Mouse (Mus musculus): Measurements from ENCODE around the gene Lars2. TPM values are rescaled to one million over a fixed set of nuclear protein-coding genes. Genes with fewer than 3 reads are reported as not detected.

The Lars2 gene
- polyA plus RNA-seq, 1 experiment from 2014 or later = 989 TPM

DNA sequence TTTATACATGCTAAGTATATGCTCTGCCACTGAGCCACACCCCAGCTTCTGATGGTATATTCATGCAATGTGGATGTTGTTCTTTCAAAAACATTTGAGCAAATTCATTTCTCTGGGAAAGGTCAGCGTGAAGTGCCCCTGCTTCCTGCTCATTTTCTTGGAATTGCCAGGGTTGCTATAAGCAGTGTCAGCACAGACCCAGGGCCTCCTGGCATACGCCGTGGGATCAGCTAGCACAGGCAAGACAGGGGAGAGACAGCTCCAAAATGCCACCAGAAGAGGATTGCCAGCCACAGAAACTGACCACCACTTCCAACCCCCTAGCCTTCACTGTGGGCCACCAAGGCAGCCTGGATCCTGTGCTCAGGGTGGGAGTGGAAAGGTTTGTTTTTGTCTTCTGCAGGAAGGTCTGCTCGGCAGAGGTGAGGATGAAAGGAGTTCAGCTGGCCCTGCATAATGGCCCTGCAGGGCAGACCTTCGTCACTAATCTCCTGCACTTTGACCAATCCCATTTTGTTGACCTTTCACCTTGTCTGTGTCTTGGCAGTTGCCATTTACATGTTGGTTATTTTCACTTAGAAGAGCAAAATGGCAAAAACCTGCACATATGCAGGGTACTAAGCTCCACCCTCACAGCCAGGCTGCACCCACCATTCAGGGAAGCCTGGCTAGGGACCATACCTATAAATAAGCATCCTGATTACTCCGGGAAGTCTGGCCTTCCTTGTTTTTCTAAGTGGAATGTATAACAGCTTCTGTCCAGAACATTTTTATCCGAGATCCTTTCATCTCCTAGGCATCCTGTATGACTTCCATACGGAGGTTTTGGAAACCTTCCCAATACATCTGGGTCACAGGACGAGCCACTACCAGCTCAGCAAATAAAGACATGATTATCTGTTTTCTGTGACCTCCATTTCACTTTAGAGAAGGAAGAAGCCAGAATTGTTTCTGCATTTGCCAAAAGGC lies 90.2 kb downstream of the Lars2 start:
- Histone ChIP-seq H3K9ac (no peak overlapping the region), H3K4me3 (no peak overlapping the region), H3K36me3 (peaks cover 14% of the 10 kb centered on the region; the same call in 1 of the 2 replicates), H3K27me3 (no peaks in the 10 kb centered on the region), H3K9me3 (peaks cover 3% of the 10 kb centered on the region; the same call in 1 of the 2 replicates), H3K27ac (peak overlapping the region; percentile 84), H3K4me2 (no peak overlapping the region), H3K4me1 (peaks cover 14% of the 10 kb centered on the region)
- peak; percentile 40; the same call in 1 of the 2 replicates for ATAC-seq (ENCODE audit: borderline replicate concordance, extremely low read depth, low FRiP score, low TSS enrichment)
- WGBS = 39% methylated on average over 9 of the region's 9 CpGs

DNA sequence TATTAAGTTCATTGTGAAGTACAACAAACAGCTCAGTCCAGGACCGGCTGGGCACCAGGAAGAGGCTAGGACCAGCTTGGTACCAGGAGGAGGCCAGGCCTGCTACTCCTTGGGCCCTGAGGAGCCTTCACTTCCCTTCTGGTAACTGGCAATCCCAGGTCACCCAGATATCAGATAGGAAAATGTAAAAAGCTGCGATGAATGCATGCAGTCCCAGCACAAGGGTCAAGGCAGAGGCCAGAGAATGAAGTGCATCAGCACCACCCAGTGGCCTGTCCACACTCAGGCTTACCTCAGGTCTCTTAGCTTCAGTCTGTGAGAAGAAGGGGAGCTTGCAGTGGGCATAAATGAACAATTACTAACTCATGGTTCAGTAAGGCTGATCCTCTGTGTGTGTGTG lies 90.9 kb downstream of the Lars2 start:
- Histone ChIP-seq H3K36me3 (peaks cover 14% of the 10 kb centered on the region; the same call in 1 of the 2 replicates), H3K4me1 (peaks cover 14% of the 10 kb centered on the region), H3K27ac (peak overlapping the region; percentile 84), H3K4me3 (no peak overlapping the region), H3K27me3 (no peaks in the 10 kb centered on the region), H3K9ac (no peak overlapping the region), H3K4me2 (no peak overlapping the region), H3K9me3 (peaks cover 3% of the 10 kb centered on the region; the same call in 1 of the 2 replicates)
- 22% methylated on average over 2 of the region's 2 CpGs for WGBS
- no peak for ATAC-seq (ENCODE audit: borderline replicate concordance, extremely low read depth, low FRiP score, low TSS enrichment)

DNA sequence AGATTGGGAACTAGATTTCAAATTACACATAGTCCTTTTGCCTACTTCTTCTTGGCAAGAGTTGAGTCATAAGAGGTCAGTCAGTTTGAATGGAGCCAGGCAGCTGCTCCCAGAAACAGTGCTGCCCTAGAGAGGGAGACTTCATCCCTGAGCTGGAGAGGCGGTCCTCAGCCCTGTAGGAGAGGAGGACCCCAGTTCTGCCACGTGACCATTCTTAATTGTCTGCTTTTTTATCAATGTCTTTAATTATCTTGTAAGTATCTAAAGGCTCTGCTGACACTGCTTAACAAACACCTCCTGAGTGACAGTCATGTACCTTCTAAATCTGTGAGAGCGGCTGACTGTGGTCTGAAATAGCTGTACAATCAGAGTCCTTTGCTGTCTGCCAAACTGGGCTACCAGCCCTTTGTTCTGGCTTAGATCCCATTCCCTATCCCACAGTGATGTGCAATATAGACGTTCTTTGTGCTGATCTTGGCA lies 100.5 kb downstream of the Lars2 start:
- Histone ChIP-seq H3K27ac (no peak overlapping the region), H3K4me2 (no peak overlapping the region), H3K27me3 (no peaks in the 10 kb centered on the region), H3K4me3 (no peak overlapping the region), H3K4me1 (no peaks in the 10 kb centered on the region), H3K36me3 (no peaks in the 10 kb centered on the region), H3K9ac (no peak overlapping the region), H3K9me3 (no peaks in the 10 kb centered on the region)
- ATAC-seq (ENCODE audit: borderline replicate concordance, extremely low read depth, low FRiP score, low TSS enrichment) = no peak
- 62% methylated on average over 4 of the region's 4 CpGs for WGBS

DNA sequence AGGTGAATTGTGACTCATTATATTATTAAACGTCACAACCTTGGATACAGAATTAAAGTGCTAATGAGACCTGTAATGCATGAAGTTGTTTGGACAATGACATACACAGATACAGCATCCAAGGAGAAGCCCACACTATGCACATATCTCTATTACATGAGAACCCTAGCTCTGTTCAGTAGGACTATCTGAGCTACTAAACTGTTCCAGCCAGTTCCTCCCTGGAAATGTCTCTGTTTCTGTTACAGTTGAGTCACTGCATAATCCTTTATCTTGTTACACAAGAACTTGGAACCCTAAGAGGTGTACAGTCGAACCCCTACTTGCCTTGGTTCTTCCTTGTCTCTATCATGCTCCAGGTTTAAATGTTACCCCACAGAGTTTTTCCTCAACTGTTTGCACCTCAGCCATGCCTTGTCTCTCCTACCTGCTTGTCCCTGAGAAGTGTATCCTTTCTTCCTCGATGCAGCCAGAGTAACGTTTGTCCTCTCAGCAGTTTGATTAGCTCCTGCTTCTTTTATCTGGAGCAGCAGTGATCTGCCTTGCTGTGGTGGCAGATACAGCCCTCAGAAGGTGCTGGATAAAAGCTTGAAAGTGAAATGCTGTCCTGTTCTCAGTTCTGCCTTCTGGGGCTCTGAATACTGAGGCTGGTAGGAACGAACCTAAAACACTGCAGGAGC lies 101.8 kb downstream of the Lars2 start:
- H3K9me3 ChIP-seq = no peaks in the 10 kb centered on the region
- H3K9ac ChIP-seq = no peak overlapping the region
- no peaks in the 10 kb centered on the region for H3K36me3 ChIP-seq
- no peak overlapping the region for H3K4me3 ChIP-seq
- H3K4me2 ChIP-seq = no peak overlapping the region
- no peaks in the 10 kb centered on the region for H3K27me3 ChIP-seq
- H3K4me1 ChIP-seq = no peaks in the 10 kb centered on the region
- no peak for ATAC-seq (ENCODE audit: borderline replicate concordance, extremely low read depth, low FRiP score, low TSS enrichment)
- WGBS = 51% methylated on average over 5 of the region's 5 CpGs
- no peak overlapping the region for H3K27ac ChIP-seq

DNA sequence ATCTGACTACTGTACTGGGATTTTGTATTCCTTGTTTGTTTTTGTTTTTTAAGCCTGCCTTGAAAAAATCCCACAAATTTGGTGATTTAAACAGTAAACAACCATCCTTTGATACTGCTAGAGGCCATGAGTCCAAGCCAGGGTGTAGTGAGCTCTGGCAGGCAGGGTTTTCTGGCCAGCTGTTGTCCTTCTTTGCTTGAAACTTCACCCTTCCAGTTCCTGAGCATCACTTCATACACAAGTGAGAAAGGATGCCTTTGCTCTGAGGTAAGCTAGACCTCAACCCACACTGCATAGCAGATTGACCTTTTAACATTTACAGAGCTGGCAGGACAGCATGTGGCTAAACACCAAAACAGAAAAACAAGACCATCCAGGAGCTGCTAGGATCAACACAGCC lies 102.4 kb downstream of the Lars2 start:
- H3K4me3 ChIP-seq = no peak overlapping the region
- no peak overlapping the region for H3K27ac ChIP-seq
- no peak for ATAC-seq (ENCODE audit: borderline replicate concordance, extremely low read depth, low FRiP score, low TSS enrichment)
- no peak overlapping the region for H3K4me2 ChIP-seq
- H3K27me3 ChIP-seq = no peaks in the 10 kb centered on the region
- no peaks in the 10 kb centered on the region for H3K36me3 ChIP-seq
- H3K9ac ChIP-seq = no peak overlapping the region
- no peaks in the 10 kb centered on the region for H3K9me3 ChIP-seq
- no peaks in the 10 kb centered on the region for H3K4me1 ChIP-seq

DNA sequence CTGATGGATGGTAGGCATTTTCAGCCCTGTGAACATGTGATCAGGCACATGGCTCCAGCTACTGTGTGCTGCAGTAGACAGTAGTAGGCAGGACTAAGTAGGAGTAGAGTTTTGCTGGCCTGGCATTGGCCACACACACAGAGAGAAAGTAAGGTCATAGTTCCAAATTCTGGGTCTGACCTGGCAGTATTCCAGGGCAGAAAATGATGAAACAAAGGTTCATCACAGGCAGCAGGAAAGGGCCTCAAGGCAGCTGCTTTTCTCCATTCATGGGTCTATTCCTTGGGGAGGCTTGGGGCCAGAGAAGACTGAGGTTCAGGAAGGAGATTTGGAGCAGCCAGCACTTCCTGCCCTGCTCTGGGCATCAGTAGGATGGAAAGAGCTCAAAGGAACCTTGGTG lies 106.7 kb downstream of the Lars2 start:
- no peak for ATAC-seq (ENCODE audit: borderline replicate concordance, extremely low read depth, low FRiP score, low TSS enrichment)
- Histone ChIP-seq H3K4me3 (no peak overlapping the region), H3K27ac (no peak overlapping the region)

DNA sequence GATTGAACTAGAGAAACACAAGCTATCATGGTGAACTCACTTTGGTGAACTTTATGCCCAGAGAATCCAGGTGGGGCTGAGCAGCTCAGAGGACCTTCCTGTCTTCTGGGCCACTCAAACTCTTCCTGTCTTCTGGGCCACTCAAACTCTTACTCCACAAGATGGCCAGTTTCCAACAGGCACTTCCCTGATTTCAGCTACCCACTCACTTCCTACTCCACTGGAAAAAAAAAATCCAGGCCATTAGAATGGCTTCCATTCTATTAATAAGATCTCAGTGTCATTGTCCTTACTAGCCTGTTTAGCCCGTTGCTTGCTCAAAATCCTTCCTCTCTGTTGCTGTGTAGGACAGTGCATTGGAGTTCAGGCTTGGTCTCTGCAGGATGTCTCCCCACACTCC lies 108.8 kb downstream of the Lars2 start:
- Histone ChIP-seq H3K9ac (no peak overlapping the region), H3K9me3 (no peaks in the 10 kb centered on the region), H3K4me3 (no peak overlapping the region), H3K4me2 (no peak overlapping the region), H3K27ac (peak overlapping the region; percentile 42), H3K36me3 (no peaks in the 10 kb centered on the region), H3K27me3 (no peaks in the 10 kb centered on the region), H3K4me1 (peaks cover 22% of the 10 kb centered on the region)
- WGBS = 76% methylated on average over 1 of the region's 1 CpGs
- ATAC-seq (ENCODE audit: borderline replicate concordance, extremely low read depth, low FRiP score, low TSS enrichment) = no peak

More for the DNA sequence above, 106.7 kb downstream of the Lars2 start:
- Histone ChIP-seq H3K9ac (no peak overlapping the region), H3K9me3 (no peaks in the 10 kb centered on the region), H3K36me3 (no peaks in the 10 kb centered on the region), H3K27me3 (no peaks in the 10 kb centered on the region), H3K4me2 (no peak overlapping the region), H3K4me1 (0 out of 2 replicates have a peak, but pooled peaks cover 7% of the 10 kb centered on the region)

DNA sequence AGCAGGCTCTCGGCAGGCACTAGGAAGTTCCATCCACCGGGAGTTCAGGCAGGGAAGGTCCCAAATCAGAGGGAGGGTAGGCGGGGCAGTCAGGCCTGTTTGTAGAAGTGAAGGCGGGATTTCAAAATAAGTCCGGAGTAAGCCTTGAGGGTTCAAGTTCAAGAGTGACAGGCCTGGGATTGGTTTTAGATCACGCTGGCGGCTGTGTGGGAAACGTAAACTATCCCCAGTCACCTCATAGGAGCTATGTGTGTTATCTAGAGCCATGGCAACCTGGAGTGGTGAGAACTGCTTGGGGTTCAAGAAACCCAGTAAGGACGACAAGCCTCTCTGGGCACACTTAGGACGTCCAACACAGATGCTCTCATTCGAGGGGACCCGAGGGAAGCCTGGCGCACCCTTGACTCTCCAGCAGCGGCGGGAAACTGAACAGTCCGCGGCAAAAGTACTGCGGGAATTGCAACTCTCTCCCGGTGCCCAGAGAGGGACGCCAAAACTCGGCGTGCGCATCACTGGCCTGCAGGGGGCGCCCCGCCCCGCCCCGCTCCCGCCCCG lies 111.4 kb downstream of the Lars2 start:
- Histone ChIP-seq H3K4me3 (peak overlapping the region; percentile 69), H3K9me3 (no peaks in the 10 kb centered on the region), H3K36me3 (no peaks in the 10 kb centered on the region), H3K27me3 (no peaks in the 10 kb centered on the region), H3K4me2 (peak overlapping the region; percentile 82), H3K4me1 (peaks cover 47% of the 10 kb centered on the region), H3K27ac (peak overlapping the region; percentile 75), H3K9ac (peak overlapping the region; percentile 41)
- 0% methylated on average over 25 of the region's 29 CpGs for WGBS
- peak; percentile 73 for ATAC-seq (ENCODE audit: borderline replicate concordance, extremely low read depth, low FRiP score, low TSS enrichment)

DNA sequence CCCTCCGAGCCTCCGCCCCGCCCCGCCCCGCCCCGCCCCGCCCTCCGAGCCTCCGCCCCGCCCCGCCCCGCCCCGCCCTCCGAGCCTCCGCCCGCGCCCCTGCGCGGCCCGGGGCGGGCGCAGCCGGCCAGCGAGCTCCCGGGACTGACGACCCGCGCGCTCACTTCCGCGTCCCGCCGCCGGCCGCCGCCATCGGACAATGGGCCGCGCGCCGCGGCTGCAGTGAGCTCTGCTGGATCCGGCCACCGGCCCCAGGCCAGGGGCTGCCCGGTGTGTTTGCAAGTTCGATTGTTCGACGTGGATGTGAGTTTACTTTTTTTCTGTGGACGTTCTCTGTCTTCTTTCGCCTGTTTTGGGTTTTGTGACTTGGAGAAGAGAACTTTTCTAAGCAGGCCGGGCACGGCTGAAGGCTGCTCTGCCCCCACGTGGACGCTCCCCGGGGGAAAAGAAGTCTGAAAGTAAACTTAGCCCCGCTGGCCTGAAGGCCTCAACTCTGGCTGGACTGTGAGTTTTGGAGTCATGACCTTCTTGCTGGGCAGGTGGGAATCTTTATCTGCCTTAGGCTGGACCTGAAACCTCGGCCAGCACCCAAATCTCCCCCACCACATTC lies 112.0 kb downstream of the Lars2 start, which contains the start of gene Limd1:
Gene Limd1 (plus strand): TSS at position 121 of the 610 bp plus-strand sequence.
- peak within 1 kb of the TSS; percentile 69 for H3K4me3 ChIP-seq
- H3K27me3 ChIP-seq = no peaks in the 10 kb centered on the region
- peak within 1 kb of the TSS; percentile 85 for H3K27ac ChIP-seq
- WGBS = under 1% methylated on average over 55 of the region's 57 CpGs
- H3K4me1 ChIP-seq = peaks cover 53% of the 10 kb centered on the region
- no peaks in the 10 kb centered on the region; the same call in 1 of the 2 replicates for H3K36me3 ChIP-seq
- H3K4me2 ChIP-seq = peak within 1 kb of the TSS; percentile 94
- no peaks in the 10 kb centered on the region for H3K9me3 ChIP-seq
- peak within 1 kb of the TSS; percentile 73 for H3K9ac ChIP-seq
- peak; percentile 89 for ATAC-seq (ENCODE audit: borderline replicate concordance, extremely low read depth, low FRiP score, low TSS enrichment)

DNA sequence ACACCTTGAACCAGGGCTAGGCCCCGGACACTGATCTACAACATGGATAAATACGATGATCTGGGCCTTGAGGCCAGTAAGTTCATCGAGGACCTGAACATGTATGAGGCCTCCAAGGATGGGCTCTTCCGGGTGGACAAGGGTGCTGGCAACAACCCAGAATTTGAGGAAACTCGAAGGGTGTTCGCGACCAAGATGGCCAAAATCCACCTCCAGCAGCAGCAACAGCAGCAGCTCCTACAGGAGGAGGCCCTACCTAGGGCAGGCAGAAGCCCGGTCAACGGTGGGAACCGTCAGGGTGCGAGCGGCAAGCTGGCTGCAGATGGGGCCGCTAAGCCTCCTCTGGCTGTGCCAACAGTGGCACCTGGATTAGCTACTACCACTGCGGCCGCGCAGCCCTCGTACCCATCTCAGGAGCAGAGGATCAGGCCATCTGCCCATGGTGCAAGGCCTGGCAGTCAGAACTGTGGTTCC lies 112.5 kb downstream of the Lars2 start:
- 10% methylated on average over 17 of the region's 17 CpGs for WGBS
- H3K27ac ChIP-seq = peak overlapping the region; percentile 85
- peak overlapping the region; percentile 69 for H3K4me3 ChIP-seq
- no peaks in the 10 kb centered on the region for H3K9me3 ChIP-seq
- H3K36me3 ChIP-seq = no peaks in the 10 kb centered on the region; the same call in 1 of the 2 replicates
- peak; percentile 6; the same call in 1 of the 2 replicates for ATAC-seq (ENCODE audit: borderline replicate concordance, extremely low read depth, low FRiP score, low TSS enrichment)
- peaks cover 59% of the 10 kb centered on the region for H3K4me1 ChIP-seq
- peak overlapping the region; percentile 94 for H3K4me2 ChIP-seq
- peak overlapping the region; percentile 73 for H3K9ac ChIP-seq
- no peaks in the 10 kb centered on the region for H3K27me3 ChIP-seq

DNA sequence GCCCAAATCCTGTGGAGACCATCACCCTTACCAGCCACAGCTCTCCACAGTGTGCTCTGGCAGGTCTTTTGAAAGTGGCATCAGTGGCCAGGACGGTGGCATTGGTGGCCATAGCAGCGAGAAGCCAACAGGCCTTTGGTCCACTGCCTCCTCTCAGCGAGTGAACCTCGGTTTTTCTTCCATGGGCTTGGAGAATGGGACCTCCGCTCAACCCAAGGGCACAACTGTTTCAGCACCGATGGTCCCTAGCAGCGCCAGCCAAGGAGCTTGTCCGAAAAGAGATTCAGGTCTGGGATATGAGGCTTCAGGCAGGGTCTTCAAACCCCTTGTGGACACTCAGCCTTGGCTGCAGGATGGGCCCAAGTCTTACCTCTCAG lies 113.1 kb downstream of the Lars2 start:
- H3K27me3 ChIP-seq = no peaks in the 10 kb centered on the region
- peaks cover 5% of the 10 kb centered on the region; the same call in 1 of the 2 replicates for H3K36me3 ChIP-seq
- peak overlapping the region; percentile 85 for H3K27ac ChIP-seq
- H3K4me3 ChIP-seq = peak overlapping the region; percentile 69
- no peaks in the 10 kb centered on the region for H3K9me3 ChIP-seq
- H3K4me2 ChIP-seq = peak overlapping the region; percentile 94
- H3K4me1 ChIP-seq = peaks cover 59% of the 10 kb centered on the region
- H3K9ac ChIP-seq = peak overlapping the region; percentile 73
- no peak for ATAC-seq (ENCODE audit: borderline replicate concordance, extremely low read depth, low FRiP score, low TSS enrichment)
- 73% methylated on average over 8 of the region's 8 CpGs for WGBS

All from lung, embryonic 15.5 days (tissue).